ENCODE assay signal across 8 mouse cellular contexts in the genomic region with DNA sequence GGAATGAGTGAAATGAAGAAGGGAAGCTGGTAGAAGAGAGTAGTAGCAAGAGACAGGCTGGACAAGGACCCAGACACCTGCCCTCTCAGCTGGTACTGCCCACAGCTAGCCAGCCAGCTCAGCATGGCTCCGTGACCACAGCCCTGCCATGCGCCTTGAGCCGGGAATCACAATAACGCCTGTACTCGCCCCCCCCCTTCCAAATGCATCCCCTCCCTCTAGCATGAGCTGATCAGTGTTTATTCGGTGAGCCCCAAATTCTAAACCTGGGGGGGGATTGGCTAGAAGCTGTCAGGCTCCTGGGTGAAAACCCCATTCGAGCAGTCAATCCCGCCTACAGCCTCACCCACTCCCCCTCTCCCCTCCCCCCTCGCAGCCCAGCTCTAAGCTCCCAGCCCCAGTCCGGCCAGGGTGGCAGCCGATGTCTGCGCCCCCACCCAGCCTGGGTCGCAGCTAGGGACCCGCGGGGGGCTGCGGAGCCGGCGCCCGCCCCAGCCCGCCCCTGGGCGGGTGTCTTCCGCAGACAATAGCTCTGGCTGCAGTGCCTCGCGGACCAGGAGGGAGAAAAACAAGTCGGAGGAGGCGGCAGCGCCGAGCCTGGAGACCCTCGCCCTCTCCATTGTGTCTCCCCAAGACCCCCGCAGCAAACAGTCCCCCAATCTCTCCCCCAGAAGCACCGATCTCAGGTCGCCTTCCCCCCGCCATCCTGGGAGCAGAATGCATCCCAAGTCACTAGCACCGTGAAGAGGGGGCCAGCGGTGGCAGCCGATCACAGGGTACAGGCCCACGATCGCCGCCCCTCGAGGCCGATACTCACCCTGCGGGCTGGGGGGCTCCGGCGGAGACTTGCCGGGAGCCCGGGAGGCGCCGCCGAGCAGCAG. TPM values are rescaled to one million over a fixed set of nuclear protein-coding genes. Genes with fewer than 3 reads are reported as not detected.
DNase-seq lines count a peak whose midpoint lies in the region; ATAC-seq and TF ChIP-seq lines count a peak whose summit lies in the region.

No protein-coding gene starts in this region.

- TF ChIP-seq EP300 in heart, adult 2 months (IDR thresholded peaks at IDR 0.05; ENCODE audit: insufficient read depth, low read depth, low read length): no peak

- H3K27me3 ChIP-seq in heart, adult 2 months (ENCODE audit: control insufficient read depth, insufficient read depth, low read length): no peaks in the 10 kb centered on the region
- H3K27me3 ChIP-seq in heart, embryonic 15.5 days: 0 out of 2 replicates have a peak, but pooled peaks cover 3% of the 10 kb centered on the region
- H3K27me3 ChIP-seq in liver, embryonic 12.5 days (replicated peaks): peaks cover 81% of the 10 kb centered on the region

- H3K9ac ChIP-seq in heart, adult 2 months (ENCODE audit: low read depth, low read length): peak overlapping the region; percentile 69
- H3K9ac ChIP-seq in heart, embryonic 15.5 days: peak overlapping the region; percentile 93
- peak overlapping the region; percentile 72 for H3K9ac ChIP-seq in liver, embryonic 12.5 days

- peak; percentile 36 to 66 for DNase-seq in heart, adult 2 months
- DNase-seq in heart, postnatal 25 days (ENCODE audit: low spot score): no peak
- DNase-seq in CD4-positive helper T cell, adult 2 months (ENCODE audit: low read depth, low spot score): peak; percentile 35
- DNase-seq in cerebellum, postnatal 14 days: peak; percentile 76 to 83
- peak; percentile 69 for DNase-seq in retina, embryonic 14.5 days (ENCODE audit: low spot score)
- DNase-seq in gastrocnemius, postnatal 4 days (ENCODE audit: low spot score in 2 of 2): no peak

- H3K9me3 ChIP-seq in heart, embryonic 15.5 days (replicated peaks): no peaks in the 10 kb centered on the region
- no peaks in the 10 kb centered on the region for H3K9me3 ChIP-seq in liver, embryonic 12.5 days (replicated peaks)

- peak; percentile 32 for ATAC-seq in heart, embryonic 15.5 days (replicated peaks; ENCODE audit: insufficient number of reproducible peaks, insufficient read depth, low FRiP score, low read depth)
- ATAC-seq in liver, embryonic 12.5 days: peak; percentile 27

- no peak for TF ChIP-seq CTCF in heart, adult 2 months (IDR thresholded peaks at IDR 0.05)

- H3K4me3 ChIP-seq in heart, adult 2 months: peak overlapping the region; percentile 64
- peak overlapping the region; percentile 93 for H3K4me3 ChIP-seq in heart, embryonic 15.5 days
- peak overlapping the region; percentile 64 for H3K4me3 ChIP-seq in liver, embryonic 12.5 days

- no peak for TF ChIP-seq POLR2A in heart, adult 2 months (IDR thresholded peaks at IDR 0.05; ENCODE audit: insufficient read depth, low read depth, low read length)

- H3K4me1 ChIP-seq in heart, adult 2 months (ENCODE audit: control insufficient read depth, insufficient read depth, low read length): peaks cover 6% of the 10 kb centered on the region
- peaks cover 55% of the 10 kb centered on the region for H3K4me1 ChIP-seq in heart, embryonic 15.5 days (replicated peaks)
- peaks cover 34% of the 10 kb centered on the region for H3K4me1 ChIP-seq in liver, embryonic 12.5 days

- intact Hi-C loops in heart, adult 2 months (cut with DNase I): no loop called here
- intact Hi-C loops in heart, postnatal 25 days (cut with DNase I): no loop called here

- no peaks in the 10 kb centered on the region for H3K36me3 ChIP-seq in heart, adult 2 months (ENCODE audit: control insufficient read depth, insufficient read depth, low read length)
- H3K36me3 ChIP-seq in heart, embryonic 15.5 days: peaks cover 8% of the 10 kb centered on the region; the same call in 1 of the 2 replicates
- H3K36me3 ChIP-seq in liver, embryonic 12.5 days: peaks cover 4% of the 10 kb centered on the region; the same call in 1 of the 2 replicates

- WGBS in heart, adult 2 months: under 1% methylated on average over 49 of the region's 49 CpGs
- WGBS in heart, embryonic 15.5 days: under 1% methylated on average over 47 of the region's 49 CpGs
- WGBS in liver, embryonic 12.5 days (ENCODE audit: insufficient replicate concordance): 1% methylated on average over 44 of the region's 49 CpGs

- no peaks in the 10 kb centered on the region for H3K79me2 ChIP-seq in heart, adult 2 months (replicated peaks; ENCODE audit: control insufficient read depth, insufficient read depth, low read length)

- peak overlapping the region; percentile 88 for H3K4me2 ChIP-seq in heart, embryonic 15.5 days
- H3K4me2 ChIP-seq in liver, embryonic 12.5 days: peak overlapping the region; percentile 87

- H3K27ac ChIP-seq in heart, adult 2 months: peak overlapping the region; percentile 79
- peak overlapping the region; percentile 87 for H3K27ac ChIP-seq in heart, embryonic 15.5 days
- H3K27ac ChIP-seq in liver, embryonic 12.5 days: peak overlapping the region; percentile 57

RNA-seq across cellular contexts. Expression of a gene that starts 0.7 kb away (rescaled TPM):
- total RNA-seq in heart, adult 2 months (2021): 1 to 10 TPM; 3.8 to 3.9 TPM
- 7.7 and 8.3 TPM in 2 replicates for polyA plus RNA-seq in heart, adult 2 months (2012; rRNA removed)
- total RNA-seq in heart, postnatal 25 days (2021): 1 to 10 TPM; 5.8 to 6.5 TPM
- polyA plus RNA-seq in heart, embryonic 15.5 days (2015; fragmentation: Nextera tagmentation; extraction: Ambion mirVana): 2.7 and 5.7 TPM in 2 replicates
- polyA plus RNA-seq in liver, embryonic 12.5 days (2016; fragmentation: Nextera tagmentation; extraction: Ambion mirVana): 1.3 and 1.9 TPM in 2 replicates
- total RNA-seq in gastrocnemius, postnatal 4 days (2021): 10 to 100 TPM; 27.4 to 43.6 TPM

RNA-seq across cellular contexts. Expression of a gene that starts 16.7 kb away (rescaled TPM):
- 10 to 100 TPM; 83.4 to 86.9 TPM for total RNA-seq in heart, adult 2 months (2021)
- polyA plus RNA-seq in heart, adult 2 months (2012; rRNA removed): 118 and 119 TPM in 2 replicates
- 100 to 1,000 TPM; 101 to 104 TPM for total RNA-seq in heart, postnatal 25 days (2021)
- 198 and 242 TPM in 2 replicates for polyA plus RNA-seq in heart, embryonic 15.5 days (2015; fragmentation: Nextera tagmentation; extraction: Ambion mirVana)
- 55.8 and 58.1 TPM in 2 replicates for polyA plus RNA-seq in liver, embryonic 12.5 days (2016; fragmentation: Nextera tagmentation; extraction: Ambion mirVana)
- 100 to 1,000 TPM; 129 to 130 TPM for total RNA-seq in gastrocnemius, postnatal 4 days (2021)

RNA-seq across cellular contexts. Expression of a gene that starts 23.1 kb away (rescaled TPM):
- total RNA-seq in heart, adult 2 months (2021): 10 to 100 TPM in 1 of 2 experiments, 1 to 10 TPM in 1; 3.1 to 14.5 TPM
- polyA plus RNA-seq in heart, adult 2 months (2012; rRNA removed): 3.5 and 6.9 TPM in 2 replicates
- 1 to 10 TPM; 3.5 to 4.5 TPM for total RNA-seq in heart, postnatal 25 days (2021)
- polyA plus RNA-seq in heart, embryonic 15.5 days (2015; fragmentation: Nextera tagmentation; extraction: Ambion mirVana): 8.7 TPM in 2 replicates
- polyA plus RNA-seq in liver, embryonic 12.5 days (2016; fragmentation: Nextera tagmentation; extraction: Ambion mirVana): 82.1 and 88.2 TPM in 2 replicates
- total RNA-seq in gastrocnemius, postnatal 4 days (2021): 1 to 10 TPM; 3.2 to 4.7 TPM

RNA-seq across cellular contexts. Expression of a gene that starts 39.1 kb away (rescaled TPM):
- total RNA-seq in heart, adult 2 months (2021): 100 to 1,000 TPM; 196 to 213 TPM
- polyA plus RNA-seq in heart, adult 2 months (2012; rRNA removed): 307 and 331 TPM in 2 replicates
- 100 to 1,000 TPM; 163 to 175 TPM for total RNA-seq in heart, postnatal 25 days (2021)
- 293 and 321 TPM in 2 replicates for polyA plus RNA-seq in heart, embryonic 15.5 days (2015; fragmentation: Nextera tagmentation; extraction: Ambion mirVana)
- polyA plus RNA-seq in liver, embryonic 12.5 days (2016; fragmentation: Nextera tagmentation; extraction: Ambion mirVana): 365 and 367 TPM in 2 replicates
- 10 to 100 TPM; 54.5 to 66.3 TPM for total RNA-seq in gastrocnemius, postnatal 4 days (2021)

RNA-seq across cellular contexts. Expression of a gene that starts 53.6 kb away (rescaled TPM):
- total RNA-seq in heart, adult 2 months (2021): under 1 TPM in 1 of 2 experiments, not detected in 1; 0.66 TPM
- 0.23 and 0.32 TPM in 2 replicates for polyA plus RNA-seq in heart, adult 2 months (2012; rRNA removed)
- total RNA-seq in heart, postnatal 25 days (2021): not detected
- 0.64 and 2.5 TPM in 2 replicates for polyA plus RNA-seq in heart, embryonic 15.5 days (2015; fragmentation: Nextera tagmentation; extraction: Ambion mirVana)
- 1.9 and 2.1 TPM in 2 replicates for polyA plus RNA-seq in liver, embryonic 12.5 days (2016; fragmentation: Nextera tagmentation; extraction: Ambion mirVana)
- 1 to 10 TPM; 1.3 to 1.4 TPM for total RNA-seq in gastrocnemius, postnatal 4 days (2021)

Comparison
In these comparisons a context has a peak if more than half of its experiments do, and no peak if none do; other contexts are left out.
1. DNase-seq: peak in heart, adult 2 months (2 of 2), CD4-positive helper T cell, adult 2 months (single experiment), cerebellum, postnatal 14 days (2 of 2) and retina, embryonic 14.5 days (single experiment); none in heart, postnatal 25 days (single experiment) and gastrocnemius, postnatal 4 days (0 of 2).
2. Peak in every context shown above with its lines, with median percentiles within 50 percentile points of each other: H3K27ac ChIP-seq, H3K4me3 ChIP-seq and H3K9ac ChIP-seq.